In the genomic region with DNA sequence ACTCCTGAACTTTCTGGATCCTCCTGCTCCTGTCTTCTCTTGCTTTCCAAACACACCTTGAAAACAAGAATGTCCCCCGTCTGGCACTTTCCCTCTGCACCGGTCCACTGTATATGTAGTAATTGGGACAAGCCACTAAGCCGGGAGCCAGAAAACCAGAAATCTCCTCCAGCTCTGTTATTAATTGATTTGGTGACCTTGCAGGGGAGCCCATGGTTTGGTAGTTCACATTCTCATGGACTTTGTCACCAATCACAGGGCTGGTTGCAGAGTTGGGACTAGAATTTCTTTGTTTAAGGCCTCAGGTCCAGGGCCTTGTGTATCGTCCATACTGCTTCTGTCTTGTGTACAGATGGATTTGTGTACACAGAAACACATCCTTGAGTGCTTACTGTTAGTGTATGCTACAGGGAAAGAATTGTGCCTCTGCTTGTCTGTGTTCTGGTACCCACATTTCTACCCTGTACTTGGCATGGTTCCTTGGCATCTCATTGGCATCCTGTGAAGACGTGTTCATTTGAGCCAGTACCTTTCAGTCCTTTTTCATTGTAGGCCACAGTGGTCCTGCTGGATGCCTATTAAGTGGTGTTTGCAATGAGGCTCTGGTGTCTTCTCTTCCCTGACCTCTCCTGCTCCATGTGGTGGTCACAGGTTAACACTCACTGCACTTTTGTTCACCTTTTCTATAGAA, we compare ENCODE assay signal across 10 mouse cellular contexts. TPM values are rescaled to one million over a fixed set of nuclear protein-coding genes. Genes with fewer than 3 reads are reported as not detected.
DNase-seq lines count a peak whose midpoint lies in the region; ATAC-seq and TF ChIP-seq lines count a peak whose summit lies in the region.
"Had no signal": no experiment of that assay in that cellular context is flagged by ENCODE, and none has a peak within 500 bp of the region (broad histone marks: within the 10 kb centered on the region; RNA-seq: fewer than 3 reads in every experiment).

No protein-coding gene starts in this region.

- peak overlapping the region; percentile 15 for H3K4me2 ChIP-seq in forebrain, embryonic 12.5 days
- H3K4me2 ChIP-seq in forebrain, embryonic 11.5 days (ENCODE audit: low read depth, low read length, severe bottlenecking): no peak overlapping the region
- no peak overlapping the region for H3K4me2 ChIP-seq in lung, postnatal 0 days (replicated peaks; ENCODE audit: low read depth, low read length)
- H3K4me2 ChIP-seq in limb, embryonic 13.5 days (replicated peaks): peak overlapping the region; percentile 74

- TF ChIP-seq CTCF in lung, postnatal 0 days (IDR thresholded peaks at IDR 0.05): no peak

- peaks cover 67% of the 10 kb centered on the region for H3K4me1 ChIP-seq in forebrain, embryonic 12.5 days
- H3K4me1 ChIP-seq in forebrain, embryonic 11.5 days (replicated peaks; ENCODE audit: control insufficient read depth, insufficient read depth, low read length): 0 out of 2 replicates have a peak, but pooled peaks cover 2% of the 10 kb centered on the region
- H3K4me1 ChIP-seq in lung, postnatal 0 days (ENCODE audit: insufficient read depth, low read depth, low read length): peaks cover 30% of the 10 kb centered on the region; the same call in 1 of the 2 replicates
- H3K4me1 ChIP-seq in limb, embryonic 13.5 days: peaks cover 76% of the 10 kb centered on the region

- no peak overlapping the region for H3K4me3 ChIP-seq in forebrain, embryonic 12.5 days (replicated peaks)
- H3K4me3 ChIP-seq in forebrain, embryonic 11.5 days (ENCODE audit: low read depth, low read length): no peak overlapping the region
- 0 out of 2 replicates have a peak overlapping the region, but pooled peaks have one; percentile 1 for H3K4me3 ChIP-seq in lung, postnatal 0 days (ENCODE audit: low read depth, low read length)
- peak overlapping the region; percentile 95 for H3K4me3 ChIP-seq in limb, embryonic 13.5 days

- H3K27me3 ChIP-seq in forebrain, embryonic 12.5 days: peaks cover 3% of the 10 kb centered on the region; the same call in 1 of the 2 replicates
- no peaks in the 10 kb centered on the region for H3K27me3 ChIP-seq in forebrain, embryonic 11.5 days (ENCODE audit: control insufficient read depth, insufficient read depth, low read length)
- H3K27me3 ChIP-seq in lung, postnatal 0 days (replicated peaks; ENCODE audit: insufficient read depth, low read length): no peaks in the 10 kb centered on the region
- H3K27me3 ChIP-seq in limb, embryonic 13.5 days: no peaks in the 10 kb centered on the region

- H3K9ac ChIP-seq in forebrain, embryonic 12.5 days: no peak overlapping the region
- no peak overlapping the region for H3K9ac ChIP-seq in forebrain, embryonic 11.5 days (ENCODE audit: low read length)
- H3K9ac ChIP-seq in lung, postnatal 0 days (replicated peaks; ENCODE audit: low read depth): no peak overlapping the region
- peak overlapping the region; percentile 19; the same call in 1 of the 2 replicates for H3K9ac ChIP-seq in limb, embryonic 13.5 days

- WGBS in forebrain, embryonic 12.5 days: 71% methylated on average over 5 of the region's 5 CpGs
- WGBS in forebrain, embryonic 11.5 days: 72% methylated on average over 5 of the region's 5 CpGs
- 52% methylated on average over 5 of the region's 5 CpGs for WGBS in lung, postnatal 0 days
- 52% methylated on average over 5 of the region's 5 CpGs for WGBS in limb, embryonic 13.5 days

- H3K9me3 ChIP-seq in forebrain, embryonic 12.5 days: no peaks in the 10 kb centered on the region
- H3K9me3 ChIP-seq in forebrain, embryonic 11.5 days (ENCODE audit: control insufficient read depth, low read length): no peaks in the 10 kb centered on the region
- no peaks in the 10 kb centered on the region for H3K9me3 ChIP-seq in lung, postnatal 0 days (ENCODE audit: low read length)
- no peaks in the 10 kb centered on the region for H3K9me3 ChIP-seq in limb, embryonic 13.5 days

- H3K27ac ChIP-seq in forebrain, embryonic 12.5 days: no peak overlapping the region
- H3K27ac ChIP-seq in forebrain, embryonic 11.5 days (ENCODE audit: low read depth, low read length): no peak overlapping the region
- H3K27ac ChIP-seq in lung, postnatal 0 days (ENCODE audit: low read length): no peak overlapping the region
- no peak overlapping the region for H3K27ac ChIP-seq in limb, embryonic 13.5 days

- ATAC-seq in forebrain, embryonic 12.5 days (ENCODE audit: low FRiP score): no peak
- no peak for ATAC-seq in forebrain, embryonic 11.5 days (replicated peaks; ENCODE audit: low FRiP score)
- no peak for ATAC-seq in lung, postnatal 0 days
- no peak for ATAC-seq in limb, embryonic 13.5 days (ENCODE audit: low FRiP score, low read depth)

- TF ChIP-seq EP300 in lung, postnatal 0 days (IDR thresholded peaks at IDR 0.05): no peak

- DNase-seq in forebrain, embryonic 11.5 days (ENCODE audit: low spot score): no peak
- DNase-seq in lung, postnatal 0 days (ENCODE audit: low spot score): no peak
- DNase-seq in lung, postnatal 36 days: no peak
- peak; percentile 62 for DNase-seq in yolk sac, embryonic 10.5 days (ENCODE audit: low spot score)
- DNase-seq in urinary bladder, postnatal 10 days (ENCODE audit: low spot score): no peak
- DNase-seq in cerebellum, adult 11-12 months: no peak
- DNase-seq: cerebellum, adult 9-10 months; lung, postnatal 10 days had no signal

- H3K36me3 ChIP-seq in forebrain, embryonic 12.5 days (replicated peaks): no peaks in the 10 kb centered on the region
- no peaks in the 10 kb centered on the region for H3K36me3 ChIP-seq in forebrain, embryonic 11.5 days (ENCODE audit: control insufficient read depth, insufficient read depth, low read length)
- no peaks in the 10 kb centered on the region for H3K36me3 ChIP-seq in lung, postnatal 0 days (ENCODE audit: insufficient read depth, low read length)
- H3K36me3 ChIP-seq in limb, embryonic 13.5 days: no peaks in the 10 kb centered on the region; the same call in 1 of the 2 replicates

RNA-seq across cellular contexts. Expression of a gene that starts 3.7 kb away (rescaled TPM):
- polyA plus RNA-seq in forebrain, embryonic 12.5 days (2016; fragmentation: Nextera tagmentation; extraction: Ambion mirVana): 27.6 and 29.0 TPM in 2 replicates
- 27.6 TPM in 2 replicates for polyA plus RNA-seq in forebrain, embryonic 11.5 days (2014; fragmentation: Nextera tagmentation; extraction: Ambion mirVana)
- 18.3 and 20.1 TPM in 2 replicates for polyA plus RNA-seq in lung, postnatal 0 days (2015; fragmentation: Nextera tagmentation; extraction: Ambion mirVana)
- polyA plus RNA-seq in limb, embryonic 13.5 days (2015; fragmentation: Nextera tagmentation; extraction: Ambion mirVana): 39.9 and 43.5 TPM in 2 replicates

Comparison
In these comparisons a context has a peak if more than half of its experiments do, and no peak if none do; other contexts are left out.
1. H3K4me2 ChIP-seq: peak in forebrain, embryonic 12.5 days (single experiment) and limb, embryonic 13.5 days (single experiment); none in forebrain, embryonic 11.5 days (single experiment) and lung, postnatal 0 days (single experiment).
2. H3K4me3 ChIP-seq: peak in lung, postnatal 0 days (single experiment) and limb, embryonic 13.5 days (single experiment); none in forebrain, embryonic 12.5 days (single experiment) and forebrain, embryonic 11.5 days (single experiment).